Mouse (Mus musculus): Measurements from ENCODE around the gene Fbxw5. TPM values are rescaled to one million over a fixed set of nuclear protein-coding genes. Genes with fewer than 3 reads are reported as not detected.

The Fbxw5 gene
- polyA plus RNA-seq, 1 experiment from 2014 or later: 64.4 TPM

GRCm38 (mm10) chr2:25501593-25502486 lies 1.3 kb downstream of the Fbxw5 start, which contains the start of gene C8g:
TSS of gene C8g (minus strand) at chr2:25501719.
- H3K4me2 ChIP-seq: peak within 1 kb of the TSS; percentile 91
- peak within 1 kb of the TSS; percentile 85 for H3K9ac ChIP-seq
- H3K36me3 ChIP-seq: peaks cover 24% of the 10 kb centered on the region
- peaks cover 22% of the 10 kb centered on the region for H3K4me1 ChIP-seq
- peak within 1 kb of the TSS; percentile 75 for H3K4me3 ChIP-seq (replicated peaks)
- no peaks in the 10 kb centered on the region for H3K27me3 ChIP-seq (replicated peaks)
- H3K27ac ChIP-seq: peak within 1 kb of the TSS; percentile 60
- 73% methylated on average over 20 of the region's 20 CpGs for WGBS
- no peak for ATAC-seq (ENCODE audit: insufficient read depth, low FRiP score, low read depth)
- H3K9me3 ChIP-seq: no peaks in the 10 kb centered on the region

DNA sequence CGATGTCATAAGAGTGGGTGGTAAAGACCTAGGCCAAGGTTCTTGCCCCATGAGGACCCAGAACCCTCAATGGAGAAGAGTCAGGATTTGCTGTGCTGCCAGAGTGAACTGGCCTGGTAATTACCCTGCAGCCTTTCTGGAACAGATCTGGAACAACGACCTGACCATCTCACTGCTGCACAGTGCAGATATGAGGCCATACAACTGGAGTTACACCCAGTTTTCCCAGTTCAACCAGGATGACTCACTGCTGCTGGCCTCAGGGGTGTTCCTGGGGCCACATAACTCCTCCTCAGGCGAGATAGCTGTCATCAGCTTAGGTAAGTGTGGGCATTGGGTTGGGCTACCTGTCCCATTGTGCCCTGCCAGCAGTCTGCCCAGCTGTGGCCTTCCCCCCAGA lies 2.2 kb downstream of the Fbxw5 start:
- H3K9me3 ChIP-seq: no peaks in the 10 kb centered on the region
- H3K4me1 ChIP-seq: peaks cover 22% of the 10 kb centered on the region
- peak; percentile 33; the same call in 1 of the 2 replicates for ATAC-seq (ENCODE audit: insufficient read depth, low FRiP score, low read depth)
- no peaks in the 10 kb centered on the region for H3K27me3 ChIP-seq (replicated peaks)
- H3K36me3 ChIP-seq: peaks cover 24% of the 10 kb centered on the region
- no peak overlapping the region for H3K4me2 ChIP-seq
- H3K9ac ChIP-seq: no peak overlapping the region
- H3K27ac ChIP-seq: peak overlapping the region; percentile 35; the same call in 1 of the 2 replicates
- whole genome bisulfite sequencing: 75% methylated on average over 3 of the region's 3 CpGs
- H3K4me3 ChIP-seq (replicated peaks): no peak overlapping the region

- Histone ChIP-seq H3K27ac (no peak overlapping the region), H3K4me1 (peaks cover 22% of the 10 kb centered on the region), H3K27me3 (replicated peaks) (no peaks in the 10 kb centered on the region), H3K4me3 (replicated peaks) (no peak overlapping the region), H3K36me3 (peaks cover 24% of the 10 kb centered on the region), H3K9ac (no peak overlapping the region), H3K4me2 (no peak overlapping the region), H3K9me3 (no peaks in the 10 kb centered on the region)
- ATAC-seq (ENCODE audit: insufficient read depth, low FRiP score, low read depth): no peak
- WGBS: 88% methylated on average over 19 of the region's 19 CpGs
Measured at GRCm38 (mm10) chr2:25504538-25504937, 4.0 kb downstream of the Fbxw5 start.

GRCm38 (mm10) chr2:25505000-25505399 lies 4.5 kb downstream of the Fbxw5 start:
- no peak overlapping the region for H3K9ac ChIP-seq

DNA sequence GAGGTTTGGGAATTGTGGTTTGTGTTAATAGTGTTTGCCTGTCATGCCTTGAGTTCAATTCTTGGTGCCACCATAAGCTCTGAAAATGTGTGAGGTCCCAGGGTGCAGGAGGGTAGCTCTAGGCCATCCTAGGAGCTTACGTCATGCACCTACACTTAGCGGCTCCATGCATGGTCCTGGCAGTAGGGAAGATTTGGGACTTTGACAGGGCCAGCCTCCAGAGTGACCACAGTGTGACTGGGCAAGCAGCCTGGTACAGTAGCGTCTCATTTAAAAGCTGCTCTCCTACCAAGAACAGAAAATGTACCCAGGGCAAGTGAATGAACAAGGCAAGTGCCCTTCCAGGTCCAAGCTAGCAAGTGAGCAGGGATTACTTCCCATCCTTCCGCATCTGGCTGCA lies 5.3 kb downstream of the Fbxw5 start:
- no peak for ATAC-seq (ENCODE audit: insufficient read depth, low FRiP score, low read depth)
- peaks cover 24% of the 10 kb centered on the region for H3K36me3 ChIP-seq

More at GRCm38 (mm10) chr2:25505000-25505399, 4.5 kb downstream of the Fbxw5 start:
- Histone ChIP-seq H3K27ac (no peak overlapping the region), H3K9me3 (no peaks in the 10 kb centered on the region), H3K4me3 (replicated peaks) (no peak overlapping the region), H3K36me3 (peaks cover 24% of the 10 kb centered on the region), H3K27me3 (replicated peaks) (no peaks in the 10 kb centered on the region), H3K4me1 (peaks cover 21% of the 10 kb centered on the region), H3K4me2 (no peak overlapping the region)
- ATAC-seq (ENCODE audit: insufficient read depth, low FRiP score, low read depth): no peak
- WGBS: 73% methylated on average over 1 of the region's 1 CpGs

GRCm38 (mm10) chr2:25506964-25507363 lies 6.4 kb downstream of the Fbxw5 start:
- Histone ChIP-seq H3K27ac (no peak overlapping the region), H3K4me3 (replicated peaks) (no peak overlapping the region), H3K4me1 (peaks cover 10% of the 10 kb centered on the region; the same call in 1 of the 2 replicates), H3K4me2 (no peak overlapping the region), H3K9ac (no peak overlapping the region), H3K27me3 (replicated peaks) (no peaks in the 10 kb centered on the region), H3K36me3 (peaks cover 24% of the 10 kb centered on the region), H3K9me3 (no peaks in the 10 kb centered on the region)
- WGBS: 38% methylated on average over 5 of the region's 5 CpGs
- no peak for ATAC-seq (ENCODE audit: insufficient read depth, low FRiP score, low read depth)

More for the DNA sequence above, 5.3 kb downstream of the Fbxw5 start:
- 96% methylated on average over 4 of the region's 4 CpGs for WGBS
- no peak overlapping the region for H3K9ac ChIP-seq
- no peak overlapping the region for H3K4me2 ChIP-seq
- H3K4me3 ChIP-seq (replicated peaks): no peak overlapping the region
- no peaks in the 10 kb centered on the region for H3K27me3 ChIP-seq (replicated peaks)
- peaks cover 18% of the 10 kb centered on the region for H3K4me1 ChIP-seq
- no peaks in the 10 kb centered on the region for H3K9me3 ChIP-seq
- H3K27ac ChIP-seq: no peak overlapping the region

GRCm38 (mm10) chr2:25509912-25510311 lies 9.4 kb downstream of the Fbxw5 start:
- H3K4me1 ChIP-seq: no peaks in the 10 kb centered on the region
- no peak overlapping the region for H3K4me2 ChIP-seq
- H3K9me3 ChIP-seq: no peaks in the 10 kb centered on the region
- H3K27ac ChIP-seq: no peak overlapping the region
- H3K9ac ChIP-seq: no peak overlapping the region
- H3K27me3 ChIP-seq (replicated peaks): no peaks in the 10 kb centered on the region
- H3K36me3 ChIP-seq: 0 out of 2 replicates have a peak, but pooled peaks cover 8% of the 10 kb centered on the region
- WGBS: 61% methylated on average over 3 of the region's 3 CpGs
- no peak overlapping the region for H3K4me3 ChIP-seq (replicated peaks)
- ATAC-seq (ENCODE audit: insufficient read depth, low FRiP score, low read depth): no peak

DNA sequence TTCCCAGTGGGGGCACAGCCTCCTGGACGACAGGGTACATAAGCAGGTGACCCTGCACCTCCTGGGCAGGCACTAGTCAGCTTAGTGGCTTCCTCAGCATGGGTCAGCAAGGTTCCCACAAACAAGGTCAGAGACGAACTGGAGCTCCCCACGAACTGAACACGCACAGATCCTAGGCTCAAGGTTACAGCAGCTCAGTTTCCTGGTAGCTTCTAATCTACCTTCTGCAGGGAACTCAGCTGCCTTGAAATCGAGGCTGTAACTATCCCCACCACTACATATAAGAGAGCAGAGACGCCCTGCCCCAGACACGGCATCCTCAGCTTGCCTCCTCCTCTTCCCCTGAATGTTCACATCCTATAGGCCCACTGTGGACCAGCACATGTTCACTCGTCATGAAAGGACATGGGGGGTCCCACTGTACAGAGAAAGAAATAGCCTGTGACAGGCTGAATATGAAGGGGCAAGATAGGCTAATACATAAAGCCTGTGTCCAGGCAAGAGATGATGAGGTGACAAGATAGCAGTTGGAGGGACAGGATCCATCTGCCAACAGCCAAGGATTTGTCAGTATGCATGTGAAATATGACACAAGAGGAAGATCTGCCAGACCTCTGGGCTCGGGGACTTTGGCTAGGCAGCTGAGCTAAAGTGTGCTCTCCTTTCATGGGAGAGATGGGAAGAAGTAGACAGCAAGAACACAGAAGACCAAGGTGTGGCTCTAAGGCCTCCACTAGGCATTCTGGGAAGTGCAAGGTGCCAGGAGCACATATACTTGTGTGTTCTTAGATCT lies 26.2 kb downstream of the Fbxw5 start:
- ATAC-seq (ENCODE audit: insufficient read depth, low FRiP score, low read depth): no peak
- Histone ChIP-seq H3K27ac (no peak overlapping the region), H3K4me3 (replicated peaks) (no peak overlapping the region), H3K27me3 (replicated peaks) (no peaks in the 10 kb centered on the region), H3K9ac (no peak overlapping the region), H3K4me1 (no peaks in the 10 kb centered on the region), H3K4me2 (no peak overlapping the region), H3K36me3 (peaks cover 64% of the 10 kb centered on the region), H3K9me3 (no peaks in the 10 kb centered on the region)
- WGBS: 85% methylated on average over 9 of the region's 9 CpGs

GRCm38 (mm10) chr2:25533707-25534106 lies 33.2 kb downstream of the Fbxw5 start:
- no peak overlapping the region for H3K9ac ChIP-seq
- H3K4me2 ChIP-seq: no peak overlapping the region
- no peaks in the 10 kb centered on the region for H3K4me1 ChIP-seq
- 86% methylated on average over 2 of the region's 2 CpGs for WGBS
- H3K27ac ChIP-seq: no peak overlapping the region
- H3K9me3 ChIP-seq: no peaks in the 10 kb centered on the region
- ATAC-seq (ENCODE audit: insufficient read depth, low FRiP score, low read depth): no peak
- H3K27me3 ChIP-seq (replicated peaks): no peaks in the 10 kb centered on the region
- H3K36me3 ChIP-seq: peaks cover 42% of the 10 kb centered on the region
- no peak overlapping the region for H3K4me3 ChIP-seq (replicated peaks)

DNA sequence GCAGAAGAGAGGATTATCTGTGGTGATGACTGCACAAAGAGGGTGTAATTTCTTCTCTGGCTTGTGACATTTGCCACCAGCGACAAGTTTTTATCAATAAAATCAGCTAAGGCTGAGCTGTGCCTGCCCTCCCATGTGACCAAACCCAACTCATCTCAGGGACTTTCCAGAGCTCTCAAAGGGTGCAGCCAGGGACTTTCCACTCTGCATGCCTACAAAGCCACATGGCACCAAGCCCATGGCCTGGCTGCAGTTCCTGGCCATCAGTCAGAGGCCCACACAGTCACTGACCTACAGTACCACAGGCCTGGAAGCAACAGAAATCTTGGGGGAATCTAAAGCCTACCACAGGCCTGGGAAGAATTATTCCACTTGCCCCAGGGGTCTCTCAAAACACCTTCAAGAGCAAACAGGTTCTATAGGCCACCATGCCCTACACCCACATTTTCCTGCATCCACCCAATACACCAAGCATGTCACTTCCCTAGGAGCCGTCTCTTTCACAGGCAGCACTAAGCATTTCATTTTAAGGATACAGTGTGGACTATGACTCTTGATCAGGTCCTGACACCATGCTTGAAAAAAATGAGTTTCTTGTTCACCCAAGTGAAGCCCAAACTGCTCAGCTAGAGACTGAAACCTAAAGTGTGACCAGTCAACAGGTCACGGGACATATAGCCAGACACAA lies 33.8 kb downstream of the Fbxw5 start:
- Histone ChIP-seq H3K27me3 (replicated peaks) (no peaks in the 10 kb centered on the region), H3K4me1 (no peaks in the 10 kb centered on the region), H3K4me2 (no peak overlapping the region), H3K27ac (no peak overlapping the region), H3K9ac (no peak overlapping the region), H3K36me3 (peaks cover 42% of the 10 kb centered on the region), H3K9me3 (no peaks in the 10 kb centered on the region), H3K4me3 (replicated peaks) (no peak overlapping the region)
- no peak for ATAC-seq (ENCODE audit: insufficient read depth, low FRiP score, low read depth)
- WGBS: 72% methylated on average over 3 of the region's 3 CpGs

GRCm38 (mm10) chr2:25534866-25535182 lies 34.3 kb downstream of the Fbxw5 start:
- ATAC-seq (ENCODE audit: insufficient read depth, low FRiP score, low read depth): no peak
- H3K9ac ChIP-seq: no peak overlapping the region
- H3K4me2 ChIP-seq: no peak overlapping the region
- H3K36me3 ChIP-seq: peaks cover 42% of the 10 kb centered on the region
- H3K27me3 ChIP-seq (replicated peaks): no peaks in the 10 kb centered on the region
- H3K27ac ChIP-seq: no peak overlapping the region
- 91% methylated on average over 2 of the region's 2 CpGs for WGBS
- no peak overlapping the region for H3K4me3 ChIP-seq (replicated peaks)
- no peaks in the 10 kb centered on the region for H3K4me1 ChIP-seq
- no peaks in the 10 kb centered on the region for H3K9me3 ChIP-seq

All from stomach, embryonic 15.5 days (tissue).